Mouse (Mus musculus) stomach, postnatal 0 days (tissue): ENCODE results near the gene Med8.
A peak's percentile ranks its signal among the peaks of the same experiment; 100 is the strongest.

Experiments
- CTCF ChIP-seq: IDR thresholded peaks from 2 replicates; pipeline ENCODE4 v1.5.1; 2016; ENCODE audit warnings: antibody characterized with exemption, low read depth, mild to moderate bottlenecking, moderate library complexity
- EP300 ChIP-seq: optimal IDR thresholded peaks from 2 replicates; pipeline ENCODE3; 2016; ENCODE audit warnings: antibody characterized with exemption

- TF ChIP-seq CTCF, result peak; percentile 62
- no peak for TF ChIP-seq EP300
Measured at GRCm38 (mm10) chr4:118445781-118446414, 36.8 kb downstream of the Med8 start.
